Mouse (Mus musculus) cerebellum, adult (tissue): Measurements from ENCODE around the gene H2-Oa.

ENCODE experiments used
- ATAC-seq: cut with Nextera tagmentation; 2 replicates; pipeline ENCODE4 v1.9.2; 2017; ENCODE audit warnings: mild to moderate bottlenecking, moderate library complexity, mixed read lengths; ENCODE audit not compliant: insufficient number of reproducible peaks, low FRiP score, low TSS enrichment

H2-Oa gene

GRCm38 (mm10) chr17:34092197-34092875, at the start of gene H2-Oa:
Gene H2-Oa, plus strand, starts transcription at chr17:34092340.
- ATAC-seq = no peak

- no peak for ATAC-seq
Measured at GRCm38 (mm10) chr17:34045941-34046340, 46.2 kb upstream of the H2-Oa start.

- no peak for ATAC-seq
Measured at GRCm38 (mm10) chr17:34047404-34048050, 44.6 kb upstream of the H2-Oa start.

DNA sequence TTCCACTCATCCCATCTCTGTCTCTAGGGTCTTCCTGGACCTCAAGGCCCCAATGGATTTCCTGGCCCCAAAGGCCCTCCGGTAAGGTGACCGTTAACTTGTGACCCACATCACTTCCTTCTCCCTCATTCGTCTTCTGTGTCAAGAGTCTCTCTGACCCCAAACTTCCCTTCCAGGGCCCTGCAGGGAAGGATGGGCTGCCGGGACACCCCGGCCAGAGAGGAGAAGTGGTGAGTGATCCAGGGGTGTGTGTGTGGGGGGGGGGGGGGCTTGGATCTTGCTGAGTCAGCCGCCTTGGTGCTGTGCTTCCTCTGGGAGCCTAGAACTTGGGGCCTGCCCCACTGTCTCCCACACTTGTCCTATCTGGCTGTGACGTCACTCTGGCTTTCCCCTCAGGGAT, 34.9 kb upstream of the H2-Oa start:
- no peak for ATAC-seq

DNA sequence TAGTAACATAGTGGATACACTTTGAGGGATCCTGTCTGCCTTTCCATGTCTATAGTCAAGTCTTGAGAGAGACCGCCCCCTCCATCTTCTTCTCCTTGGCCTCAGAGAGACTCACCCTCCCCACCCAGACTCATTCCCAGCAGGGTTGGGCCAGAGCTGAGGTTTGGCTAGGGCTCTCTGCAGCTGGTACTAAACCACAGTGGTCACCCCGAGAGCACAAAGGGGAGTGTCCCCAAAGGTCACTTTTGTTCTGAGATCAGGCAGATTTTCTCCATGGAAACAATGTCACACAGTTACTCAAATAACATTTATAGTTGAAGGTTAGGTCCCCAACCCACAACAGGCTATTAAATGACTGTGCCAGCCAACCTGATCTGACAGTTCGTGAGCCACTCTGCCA, 23.3 kb upstream of the H2-Oa start:
- no peak for ATAC-seq

- no peak for ATAC-seq
Measured at GRCm38 (mm10) chr17:34072091-34072490, 20.0 kb upstream of the H2-Oa start.

DNA sequence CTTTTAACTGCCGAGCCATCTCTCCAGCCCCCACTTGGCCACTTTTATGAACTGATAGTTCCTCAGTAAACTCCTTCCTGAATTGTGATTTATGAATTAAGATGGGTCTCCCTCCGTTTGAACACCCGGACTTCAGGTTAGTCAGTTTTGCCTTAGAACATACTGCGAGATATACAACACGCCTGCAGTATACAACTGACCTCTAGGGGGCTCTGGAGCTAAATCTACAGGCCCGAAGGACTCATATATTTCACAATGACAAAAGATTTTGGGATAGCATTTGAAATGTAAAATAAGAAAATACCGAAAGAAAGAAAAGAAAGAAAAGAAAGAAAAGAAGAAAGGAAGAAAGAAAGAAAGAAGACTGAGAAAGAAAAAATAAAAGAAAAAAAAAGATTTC, 16.9 kb upstream of the H2-Oa start:
- no peak for ATAC-seq

- no peak for ATAC-seq
Measured at GRCm38 (mm10) chr17:34077549-34077948, 14.6 kb upstream of the H2-Oa start.

- no peak for ATAC-seq
Measured at GRCm38 (mm10) chr17:34078148-34078547, 14.0 kb upstream of the H2-Oa start.

DNA sequence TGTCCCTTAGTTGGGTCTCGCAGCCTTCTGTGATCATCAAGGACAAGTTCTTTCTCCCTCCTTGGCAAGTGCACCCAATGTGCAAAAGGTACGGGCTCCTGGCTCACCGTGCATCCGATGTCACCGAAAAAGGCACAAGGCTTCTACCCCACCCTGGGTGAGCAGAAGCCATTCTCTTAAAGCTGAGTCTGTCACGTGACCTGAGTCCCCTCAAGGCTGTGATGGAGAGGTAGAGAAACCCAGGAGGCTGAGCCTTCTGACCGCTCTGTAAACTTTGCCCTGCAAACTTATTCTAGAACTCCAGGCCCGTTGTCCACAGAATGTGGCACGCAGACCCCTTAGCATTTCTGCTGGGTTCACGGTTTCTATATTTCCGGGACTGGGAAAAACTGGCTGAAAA, 13.1 kb upstream of the H2-Oa start:
- ATAC-seq = no peak

GRCm38 (mm10) chr17:34079621-34080020, 12.5 kb upstream of the H2-Oa start:
- no peak for ATAC-seq

DNA sequence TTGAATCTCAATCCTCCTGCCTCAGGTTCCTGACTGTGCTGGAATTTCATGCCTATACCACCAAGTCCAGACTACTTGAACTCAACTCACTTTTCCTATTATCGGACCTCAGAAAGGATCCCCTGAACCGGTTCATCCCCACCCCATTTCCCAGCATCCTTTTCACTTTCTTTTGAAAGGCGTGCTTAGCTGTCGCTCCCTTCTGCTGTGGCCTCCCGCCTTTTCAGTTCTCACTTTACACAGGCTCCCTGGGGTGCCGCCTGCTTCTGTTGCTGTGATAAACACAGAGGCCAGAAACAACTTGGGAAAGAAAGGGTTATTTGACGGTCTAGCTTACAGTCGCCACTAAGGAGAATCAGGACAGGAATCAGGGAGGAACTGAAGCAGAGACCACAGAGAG, 9.0 kb upstream of the H2-Oa start:
- ATAC-seq = no peak

GRCm38 (mm10) chr17:34087386-34087785, 4.8 kb upstream of the H2-Oa start:
- no peak for ATAC-seq

- ATAC-seq = no peak
Measured at GRCm38 (mm10) chr17:34088124-34088523, 4.0 kb upstream of the H2-Oa start.

DNA sequence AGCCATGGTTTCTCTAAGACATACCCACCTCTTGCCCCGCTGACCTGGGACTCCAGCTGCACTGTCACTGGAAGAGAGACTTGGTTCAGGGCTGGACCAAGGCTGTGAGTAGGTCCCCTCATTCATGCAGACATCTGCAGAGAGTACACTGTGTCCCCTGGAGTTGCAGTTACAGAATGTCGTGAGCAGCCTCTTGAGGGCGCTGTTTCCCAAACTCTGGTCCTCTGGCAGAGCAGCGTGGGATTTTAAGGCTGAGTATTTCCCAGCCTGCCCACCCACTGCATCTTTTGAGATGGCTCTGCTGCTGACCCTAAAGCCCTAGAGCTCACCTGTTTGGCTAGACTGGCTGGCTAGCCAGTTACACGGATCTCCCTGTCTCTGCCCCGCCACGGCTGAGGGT, 1.2 kb upstream of the H2-Oa start:
- ATAC-seq = no peak

GRCm38 (mm10) chr17:34093199-34093874, 1.2 kb downstream of the H2-Oa start:
- no peak for ATAC-seq

DNA sequence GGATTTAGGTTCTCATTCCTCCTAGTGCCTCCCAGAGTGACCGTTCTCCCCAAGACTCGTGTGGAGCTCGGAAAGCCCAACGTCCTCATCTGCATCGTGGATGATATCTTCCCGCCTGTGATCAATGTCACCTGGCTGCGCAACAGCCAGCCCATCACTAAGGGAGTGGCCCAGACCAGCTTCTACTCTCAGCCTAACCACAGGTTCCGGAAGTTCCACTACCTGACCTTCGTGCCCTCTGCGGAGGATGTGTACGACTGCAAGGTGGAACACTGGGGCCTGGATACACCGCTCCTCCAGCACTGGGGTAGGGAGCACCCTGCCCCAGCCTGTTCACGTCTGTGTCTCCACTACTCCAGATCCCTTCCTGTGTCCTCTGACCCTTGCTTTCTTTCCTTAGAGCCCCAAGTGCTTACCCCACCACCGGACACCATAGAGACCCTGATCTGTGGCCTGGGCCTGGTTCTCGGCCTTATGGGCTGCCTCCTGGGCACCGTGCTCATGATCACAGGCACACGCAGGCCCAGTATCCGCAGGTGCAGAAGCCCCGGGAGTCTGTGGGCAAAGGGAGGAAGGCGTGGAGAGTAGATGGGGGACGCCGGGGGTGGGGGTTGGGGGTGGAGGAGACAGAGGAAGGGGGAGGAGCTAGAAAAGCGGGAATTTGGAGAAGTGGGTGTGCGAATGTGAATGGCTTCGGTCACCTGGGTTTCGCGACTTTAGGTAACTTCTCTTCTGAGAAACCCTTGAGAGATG, 2.3 kb downstream of the H2-Oa start:
- no peak for ATAC-seq

DNA sequence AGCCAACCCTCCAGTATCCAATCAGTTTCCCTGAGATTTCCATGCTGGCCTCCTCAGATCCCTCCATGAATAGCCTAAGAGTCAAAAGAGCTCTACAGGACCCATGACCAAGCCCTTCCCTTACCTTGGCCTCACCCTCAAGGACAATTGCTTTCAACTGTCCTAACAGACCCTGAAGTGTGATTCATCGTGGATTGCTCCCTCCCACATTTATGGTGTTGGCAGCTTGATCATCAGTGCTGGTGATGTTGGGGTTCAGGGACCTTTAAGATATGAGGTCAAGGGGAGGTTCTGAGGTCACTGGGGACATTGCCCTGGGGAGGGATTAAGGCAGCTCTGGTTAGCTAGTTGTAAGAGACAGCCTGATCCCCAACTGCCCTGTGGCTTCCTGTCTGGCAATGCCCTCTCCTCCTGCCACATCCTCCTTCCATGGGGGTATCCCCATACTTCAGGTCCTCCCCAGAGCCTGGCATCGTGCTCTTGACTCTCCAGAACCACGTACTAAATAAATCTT, 4.4 kb downstream of the H2-Oa start:
- ATAC-seq = no peak

- ATAC-seq = no peak
Measured at GRCm38 (mm10) chr17:34097272-34097671, 5.1 kb downstream of the H2-Oa start.

GRCm38 (mm10) chr17:34098709-34099479, 6.8 kb downstream of the H2-Oa start:
- no peak for ATAC-seq
